Comparison of ENCODE assay signal across 19 mouse cellular contexts in genomic region chr19:34714250-34714666, GRCm38 (mm10). TPM values are rescaled to one million over a fixed set of nuclear protein-coding genes. Genes with fewer than 3 reads are reported as not detected.
DNase-seq lines count a peak whose midpoint lies in the region; ATAC-seq and TF ChIP-seq lines count a peak whose summit lies in the region.
"Had no signal": no experiment of that assay in that cellular context is flagged by ENCODE, and none has a peak within 500 bp of the region (broad histone marks: within the 10 kb centered on the region; RNA-seq: fewer than 3 reads in every experiment).

No protein-coding gene starts in this region.

- DNase-seq in embryo, embryonic 10 days (ENCODE audit: low spot score) = peak; percentile 12
- DNase-seq in embryo, embryonic 9.5 days (ENCODE audit: extremely low spot score) = no peak
- DNase-seq in lung, postnatal 0 days (ENCODE audit: low spot score) = no peak
- no peak for DNase-seq in frontal cortex, postnatal 14 days (ENCODE audit: low spot score in 2 of 2)
- no peak for DNase-seq in left cerebral cortex, postnatal 4 days
- DNase-seq: cerebellum, adult 18-20 months; heart, adult 11 months; lung, adult 18-20 months; right cerebral cortex, postnatal 4 days; thymus, postnatal 36 days had no signal

- no peak overlapping the region for H3K9ac ChIP-seq in lung, embryonic 16.5 days (ENCODE audit: low read length)
- H3K9ac ChIP-seq in lung, postnatal 0 days (replicated peaks; ENCODE audit: low read depth) = no peak overlapping the region
- H3K9ac ChIP-seq in hindbrain, embryonic 15.5 days = no peak overlapping the region
- no peak overlapping the region for H3K9ac ChIP-seq in neural tube, embryonic 13.5 days
- H3K9ac ChIP-seq: limb, embryonic 13.5 days; stomach, embryonic 15.5 days had no signal

- H3K4me1 ChIP-seq in lung, embryonic 16.5 days (replicated peaks; ENCODE audit: control insufficient read depth, insufficient read depth, low read length) = no peaks in the 10 kb centered on the region
- H3K4me1 ChIP-seq in lung, postnatal 0 days (ENCODE audit: insufficient read depth, low read depth, low read length) = no peaks in the 10 kb centered on the region
- no peaks in the 10 kb centered on the region; the same call in 1 of the 2 replicates for H3K4me1 ChIP-seq in hindbrain, embryonic 15.5 days (replicated peaks)
- H3K4me1 ChIP-seq in neural tube, embryonic 13.5 days (replicated peaks) = no peaks in the 10 kb centered on the region
- H3K4me1 ChIP-seq: forebrain, embryonic 10.5 days; stomach, embryonic 15.5 days had no signal

- ATAC-seq in lung, embryonic 16.5 days (ENCODE audit: low read depth) = 0 out of 2 replicates have a peak, but pooled peaks have one; percentile 13
- ATAC-seq in lung, postnatal 0 days = no peak
- ATAC-seq in hindbrain, embryonic 15.5 days (ENCODE audit: low FRiP score, low read depth) = peak; percentile 83; the same call in 1 of the 2 replicates
- ATAC-seq in neural tube, embryonic 13.5 days (ENCODE audit: low read depth) = 0 out of 2 replicates have a peak, but pooled peaks have one; percentile 19
- ATAC-seq: intestine, postnatal 0 days had no signal

- intact Hi-C loops in left cerebral cortex, postnatal 4 days (cut with DNase I) = no loop called here

- H3K27ac ChIP-seq in lung, embryonic 16.5 days (ENCODE audit: low read length) = no peak overlapping the region
- no peak overlapping the region for H3K27ac ChIP-seq in lung, postnatal 0 days (ENCODE audit: low read length)
- H3K27ac ChIP-seq in hindbrain, embryonic 15.5 days (replicated peaks) = 0 out of 2 replicates have a peak overlapping the region, but pooled peaks have one; percentile 15
- no peak overlapping the region for H3K27ac ChIP-seq in neural tube, embryonic 13.5 days (replicated peaks)
- H3K27ac ChIP-seq: forebrain, embryonic 10.5 days; limb, embryonic 13.5 days; stomach, embryonic 15.5 days had no signal

- no peak for TF ChIP-seq EP300 in lung, postnatal 0 days (IDR thresholded peaks at IDR 0.05)

- H3K4me3 ChIP-seq in lung, embryonic 16.5 days (ENCODE audit: low read length) = no peak overlapping the region
- no peak overlapping the region for H3K4me3 ChIP-seq in lung, postnatal 0 days (ENCODE audit: low read depth, low read length)
- H3K4me3 ChIP-seq in hindbrain, embryonic 15.5 days = no peak overlapping the region
- no peak overlapping the region for H3K4me3 ChIP-seq in neural tube, embryonic 13.5 days
- H3K4me3 ChIP-seq: forebrain, embryonic 10.5 days; limb, embryonic 13.5 days; stomach, embryonic 15.5 days had no signal

- TF ChIP-seq CTCF in lung, postnatal 0 days (IDR thresholded peaks at IDR 0.05) = no peak

- no peaks in the 10 kb centered on the region for H3K36me3 ChIP-seq in lung, embryonic 16.5 days (ENCODE audit: control insufficient read depth, insufficient read depth, low read length)
- no peaks in the 10 kb centered on the region for H3K36me3 ChIP-seq in lung, postnatal 0 days (ENCODE audit: insufficient read depth, low read length)
- H3K36me3 ChIP-seq in hindbrain, embryonic 15.5 days = no peaks in the 10 kb centered on the region
- H3K36me3 ChIP-seq in neural tube, embryonic 13.5 days = no peaks in the 10 kb centered on the region
- H3K36me3 ChIP-seq: forebrain, embryonic 10.5 days; limb, embryonic 13.5 days; stomach, embryonic 15.5 days had no signal

- 43% methylated on average over 5 of the region's 5 CpGs for WGBS in lung, embryonic 16.5 days
- WGBS in lung, postnatal 0 days = 44% methylated on average over 5 of the region's 5 CpGs
- WGBS in hindbrain, embryonic 15.5 days = 43% methylated on average over 5 of the region's 5 CpGs
- 47% methylated on average over 5 of the region's 5 CpGs for WGBS in neural tube, embryonic 13.5 days

- H3K27me3 ChIP-seq in lung, embryonic 16.5 days (ENCODE audit: control insufficient read depth, insufficient read depth, low read depth, low read length) = no peaks in the 10 kb centered on the region
- no peaks in the 10 kb centered on the region for H3K27me3 ChIP-seq in lung, postnatal 0 days (replicated peaks; ENCODE audit: insufficient read depth, low read length)
- H3K27me3 ChIP-seq in hindbrain, embryonic 15.5 days = no peaks in the 10 kb centered on the region
- no peaks in the 10 kb centered on the region for H3K27me3 ChIP-seq in neural tube, embryonic 13.5 days
- H3K27me3 ChIP-seq: CH12.LX; limb, embryonic 13.5 days; stomach, embryonic 15.5 days had no signal

- no peaks in the 10 kb centered on the region for H3K9me3 ChIP-seq in lung, embryonic 16.5 days (ENCODE audit: control insufficient read depth, low read length)
- H3K9me3 ChIP-seq in lung, postnatal 0 days (ENCODE audit: low read length) = no peaks in the 10 kb centered on the region
- no peaks in the 10 kb centered on the region for H3K9me3 ChIP-seq in hindbrain, embryonic 15.5 days
- no peaks in the 10 kb centered on the region for H3K9me3 ChIP-seq in neural tube, embryonic 13.5 days
- H3K9me3 ChIP-seq: forebrain, embryonic 10.5 days; limb, embryonic 13.5 days; stomach, embryonic 15.5 days had no signal

- H3K4me2 ChIP-seq in lung, embryonic 16.5 days (ENCODE audit: low read depth, low read length) = no peak overlapping the region
- H3K4me2 ChIP-seq in lung, postnatal 0 days (replicated peaks; ENCODE audit: low read depth, low read length) = no peak overlapping the region
- H3K4me2 ChIP-seq in hindbrain, embryonic 15.5 days = no peak overlapping the region
- H3K4me2 ChIP-seq in neural tube, embryonic 13.5 days = no peak overlapping the region
- H3K4me2 ChIP-seq: limb, embryonic 13.5 days; stomach, embryonic 15.5 days had no signal

RNA-seq across cellular contexts. Expression of gene Slc16a12, which starts 32.8 kb away (rescaled TPM):
- 15.7 and 16.0 TPM in 2 replicates for polyA plus RNA-seq in lung, embryonic 16.5 days (2015; fragmentation: Nextera tagmentation; extraction: Ambion mirVana)
- polyA plus RNA-seq in lung, postnatal 0 days (2015; fragmentation: Nextera tagmentation; extraction: Ambion mirVana) = 8.4 and 9.4 TPM in 2 replicates
- 2.7 and 2.8 TPM in 2 replicates for polyA plus RNA-seq in hindbrain, embryonic 15.5 days (2015; fragmentation: Nextera tagmentation; extraction: Ambion mirVana)
- 1.9 and 2.0 TPM in 2 replicates for polyA plus RNA-seq in neural tube, embryonic 13.5 days (2015; fragmentation: Nextera tagmentation; extraction: Ambion mirVana)
- 1 to 10 TPM; 2.5 to 2.6 TPM for total RNA-seq in left cerebral cortex, postnatal 4 days (2021)
- total RNA-seq: megakaryocyte, adult 5-6 weeks had no signal
